Comparison of ENCODE assay signal across 10 mouse cellular contexts in the genomic region with DNA sequence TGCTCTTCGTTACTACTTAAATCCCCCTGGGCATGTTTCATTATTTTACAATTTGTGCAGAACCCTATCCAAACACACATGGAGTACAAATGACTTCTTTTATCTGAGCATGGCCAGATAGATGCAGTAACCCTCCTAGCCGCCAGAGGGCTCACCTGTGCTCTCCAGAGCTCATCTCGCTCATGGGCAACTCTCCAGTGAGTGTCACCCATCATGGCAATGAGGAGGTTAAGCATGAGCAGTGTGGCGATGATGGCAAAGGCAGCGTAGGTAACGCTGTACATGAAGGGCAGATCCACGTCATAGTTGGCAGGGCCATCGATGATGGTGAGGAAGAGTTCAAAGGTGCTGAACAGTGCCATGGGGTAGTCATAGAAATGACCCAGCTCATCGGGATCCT. TPM values are rescaled to one million over a fixed set of nuclear protein-coding genes. Genes with fewer than 3 reads are reported as not detected.
DNase-seq lines count a peak whose midpoint lies in the region; ATAC-seq lines count a peak whose summit lies in the region.
"Had no signal": no experiment of that assay in that cellular context is flagged by ENCODE, and none has a peak within 500 bp of the region (broad histone marks: within the 10 kb centered on the region; RNA-seq: fewer than 3 reads in every experiment).

No protein-coding gene starts in this region.

- WGBS in embryonic facial prominence, embryonic 11.5 days: 69% methylated on average over 9 of the region's 9 CpGs

- H3K4me3 ChIP-seq in embryonic facial prominence, embryonic 11.5 days (ENCODE audit: low read depth, low read length): no peak overlapping the region

- ATAC-seq in embryonic facial prominence, embryonic 11.5 days (replicated peaks; ENCODE audit: insufficient number of reproducible peaks, low FRiP score, low TSS enrichment, low read depth): peak; percentile 54; the same call in 1 of the 2 replicates
- peak; percentile 67 for ATAC-seq in megakaryocyte, adult 5-6 weeks (ENCODE audit: poor library complexity, severe bottlenecking)

- H3K36me3 ChIP-seq in embryonic facial prominence, embryonic 11.5 days (replicated peaks; ENCODE audit: control insufficient read depth, insufficient read depth, low read depth, low read length): no peaks in the 10 kb centered on the region

- no peaks in the 10 kb centered on the region for H3K9me3 ChIP-seq in embryonic facial prominence, embryonic 11.5 days (replicated peaks; ENCODE audit: control insufficient read depth, low read length)

- intact Hi-C loops in left cerebral cortex, postnatal 25 days (cut with DNase I): no loop called here

- H3K4me2 ChIP-seq in embryonic facial prominence, embryonic 11.5 days (ENCODE audit: low read depth, low read length): no peak overlapping the region

- no peaks in the 10 kb centered on the region for H3K27me3 ChIP-seq in embryonic facial prominence, embryonic 11.5 days (ENCODE audit: control insufficient read depth, insufficient read depth, low read length)

- H3K27ac ChIP-seq in embryonic facial prominence, embryonic 11.5 days (replicated peaks; ENCODE audit: low read depth, low read length): no peak overlapping the region

- no peaks in the 10 kb centered on the region for H3K4me1 ChIP-seq in embryonic facial prominence, embryonic 11.5 days (ENCODE audit: control insufficient read depth, insufficient read depth, low read length)

- H3K9ac ChIP-seq in embryonic facial prominence, embryonic 11.5 days (replicated peaks; ENCODE audit: low read length): no peak overlapping the region

- DNase-seq in cerebellum, postnatal 14 days: peak; percentile 8 to 27
- DNase-seq in cerebellum, postnatal 4 days (ENCODE audit: low spot score in 2 of 2): no peak
- DNase-seq in left cerebral cortex, postnatal 25 days (ENCODE audit: low spot score in 2 of 2): peak; percentile 47 to 71
- no peak for DNase-seq in left cerebral cortex, adult 9 months (ENCODE audit: low spot score in 2 of 2)
- peak; percentile 11 for DNase-seq in embryonic facial prominence, embryonic 11.5 days (ENCODE audit: low spot score)
- DNase-seq in thymus, postnatal 4 days: peak; percentile 79
- no peak for DNase-seq in heart, adult 18-20 months

RNA-seq across cellular contexts. Expression of gene Trpv6, which starts 13.5 kb away (rescaled TPM):
- 1 to 10 TPM; 1.5 to 2.7 TPM for total RNA-seq in left cerebral cortex, postnatal 25 days (2021)
- polyA plus RNA-seq in embryonic facial prominence, embryonic 11.5 days (2014; fragmentation: Nextera tagmentation; extraction: Ambion mirVana): 0.26 and 0.56 TPM in 2 replicates
- not detected in 2 replicates for total RNA-seq in megakaryocyte, adult 5-6 weeks (2015)
- total RNA-seq in megakaryocyte, adult 5-6 weeks (2017): not detected in 2 replicates
- total RNA-seq in heart, adult 18-20 months (2021): not detected
- polyA plus RNA-seq: heart, embryonic 14.5 days had no signal

RNA-seq across cellular contexts. Expression of gene Ephb6, which starts 17.4 kb away (rescaled TPM):
- total RNA-seq in left cerebral cortex, postnatal 25 days (2021): 100 to 1,000 TPM; 116 to 117 TPM
- polyA plus RNA-seq in embryonic facial prominence, embryonic 11.5 days (2014; fragmentation: Nextera tagmentation; extraction: Ambion mirVana): 10.0 and 11.7 TPM in 2 replicates
- total RNA-seq in megakaryocyte, adult 5-6 weeks (2015): 0.67 and 1.3 TPM in 2 replicates
- 1.2 and 2.0 TPM in 2 replicates for total RNA-seq in megakaryocyte, adult 5-6 weeks (2017)
- 1 to 10 TPM; 1.3 to 1.8 TPM for total RNA-seq in heart, adult 18-20 months (2021)

RNA-seq across cellular contexts. Expression of gene Trpv5, which starts 57.9 kb away (rescaled TPM):
- total RNA-seq in left cerebral cortex, postnatal 25 days (2021): not detected
- polyA plus RNA-seq in embryonic facial prominence, embryonic 11.5 days (2014; fragmentation: Nextera tagmentation; extraction: Ambion mirVana): not detected in 2 replicates
- total RNA-seq in megakaryocyte, adult 5-6 weeks (2015): not detected in 2 replicates
- not detected in 2 replicates for total RNA-seq in megakaryocyte, adult 5-6 weeks (2017)
- not detected for total RNA-seq in heart, adult 18-20 months (2021)
- polyA plus RNA-seq: heart, embryonic 14.5 days; neural tube, embryonic 11.5 days had no signal

Comparison
In these comparisons a context has a peak if more than half of its experiments do, and no peak if none do; other contexts are left out.
1. DNase-seq: peak in cerebellum, postnatal 14 days (2 of 2), left cerebral cortex, postnatal 25 days (2 of 2), embryonic facial prominence, embryonic 11.5 days (single experiment) and thymus, postnatal 4 days (single experiment); none in cerebellum, postnatal 4 days (0 of 2), left cerebral cortex, adult 9 months (0 of 2) and heart, adult 18-20 months (0 of 2).
2. RNA of gene Ephb6, which starts 17.4 kb away (total RNA-seq): 116 to 117 TPM in left cerebral cortex, postnatal 25 days; 1.3 to 1.8 TPM in heart, adult 18-20 months and 0.67 to 2.0 TPM in megakaryocyte, adult 5-6 weeks; every median in the first group is over 10 times any median in the second.